Mouse (Mus musculus): ENCODE results near the gene Chrm5. TPM values are rescaled to one million over a fixed set of nuclear protein-coding genes. Genes with fewer than 3 reads are reported as not detected.

Chrm5 gene
- total RNA-seq (2021) = 1 to 10 TPM; 6.8 to 7.5 TPM
- long read RNA-seq, partial matches to known transcripts = 0 of 1 reads
- long read RNA-seq, other reads (novel, unspliced or antisense) = 1 of 1 reads

DNA sequence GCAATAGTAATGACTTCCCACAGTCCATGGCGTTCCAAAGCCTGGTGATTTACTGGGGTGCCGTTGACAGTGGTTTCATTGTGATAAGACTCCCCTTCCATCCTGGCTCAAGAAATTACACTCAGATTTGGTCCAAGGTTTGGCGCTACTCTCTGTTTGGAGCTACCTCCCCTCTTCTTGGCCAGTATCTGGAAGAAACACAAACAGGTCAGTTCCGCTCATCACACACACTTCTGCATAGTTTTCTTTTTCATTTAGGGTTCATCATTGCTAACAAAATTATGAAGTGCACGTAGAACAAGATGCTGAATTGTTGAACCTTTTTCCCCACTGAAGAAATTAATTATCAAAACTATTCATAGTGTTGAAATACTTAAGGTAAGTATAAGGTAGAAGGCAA lies at the start of gene Chrm5:
TSS of gene Chrm5 (minus strand) at position 101 of the 400 bp plus-strand sequence.
- no peak for DNase-seq (ENCODE audit: low spot score in 2 of 2)

DNA sequence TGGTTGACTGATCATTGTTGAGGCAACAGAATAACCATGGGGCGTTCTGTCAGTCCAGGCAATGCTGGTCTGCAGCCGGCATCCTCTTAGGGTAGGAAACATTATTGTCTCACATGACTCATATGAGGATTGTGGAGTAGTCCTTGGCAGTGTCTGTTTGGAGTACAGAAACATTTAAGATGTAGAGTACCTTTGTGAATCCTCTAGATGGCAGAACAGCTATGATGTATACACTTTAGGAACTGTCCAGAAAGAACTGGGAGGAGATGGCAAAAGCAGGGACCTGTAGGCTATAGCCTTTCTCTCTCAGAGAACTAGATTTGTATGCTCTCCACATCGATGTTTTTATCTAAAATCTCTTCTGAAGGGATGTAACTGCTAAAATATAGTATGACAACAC lies 46.4 kb upstream of the Chrm5 start:
- no peak for DNase-seq (ENCODE audit: low spot score in 2 of 2)

DNA sequence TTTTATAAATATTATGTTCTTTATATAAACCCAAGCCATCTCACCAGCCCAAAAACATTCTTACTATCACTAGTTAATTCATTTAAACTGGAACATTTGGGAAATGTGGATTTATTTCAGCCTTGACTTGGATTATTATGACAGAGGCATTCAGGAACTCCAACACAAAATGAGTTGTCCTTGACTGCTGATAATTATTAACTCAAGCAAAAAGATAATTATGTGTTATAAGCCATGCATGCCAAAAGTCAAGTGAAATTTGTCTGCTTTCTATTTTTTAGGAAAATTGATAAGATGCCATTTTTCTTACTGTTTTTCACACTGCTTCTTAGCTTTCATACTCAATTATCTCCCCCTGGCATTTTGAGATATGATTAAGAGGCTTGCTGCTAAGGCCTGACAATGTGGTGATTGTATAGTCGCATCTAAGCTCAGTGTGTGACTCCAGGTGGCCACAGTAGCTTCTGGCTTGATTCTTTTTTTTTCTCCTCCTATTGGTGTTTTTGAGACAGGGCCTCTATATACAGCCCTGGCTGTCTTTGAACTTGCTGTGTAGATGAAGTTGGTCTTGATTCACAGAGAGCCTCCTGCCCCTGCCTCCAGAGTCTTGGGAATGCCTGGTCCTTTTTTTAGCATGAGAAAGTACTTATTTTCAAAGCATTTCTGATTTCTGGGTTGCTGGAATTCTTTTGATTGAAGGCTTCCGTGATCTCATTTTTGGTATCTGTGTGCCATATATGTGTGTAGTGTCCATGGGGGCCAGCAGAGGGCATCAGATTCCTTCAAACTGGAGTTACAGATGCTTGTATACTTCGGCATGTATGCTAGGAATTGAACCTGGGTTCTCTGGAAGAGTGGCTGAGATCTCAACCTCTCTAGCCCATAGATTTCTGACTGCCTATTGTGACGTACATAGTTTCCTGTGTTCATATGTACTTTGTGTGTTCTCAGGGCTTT lies 40.2 kb upstream of the Chrm5 start:
- no peak for DNase-seq (ENCODE audit: low spot score in 2 of 2)

DNA sequence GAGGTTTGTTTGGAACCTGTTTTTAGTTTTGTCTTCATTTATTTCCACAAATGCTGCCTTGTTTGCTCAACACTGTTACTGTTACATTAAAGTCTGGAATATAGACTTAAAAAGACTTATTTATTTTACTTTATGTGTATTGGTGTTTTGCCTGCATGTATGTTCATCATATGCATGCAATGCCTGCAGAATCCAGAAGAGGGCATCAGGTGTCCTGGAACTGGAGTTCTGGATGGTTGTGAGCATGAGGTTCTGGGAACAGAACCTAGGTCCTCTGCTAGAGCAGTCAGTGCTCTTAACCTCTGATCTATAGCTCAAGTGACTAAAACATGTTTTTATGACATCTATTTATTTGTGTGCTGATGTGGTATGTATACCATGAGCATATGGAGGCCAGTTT lies 38.0 kb upstream of the Chrm5 start:
- DNase-seq (ENCODE audit: low spot score in 2 of 2) = no peak

DNA sequence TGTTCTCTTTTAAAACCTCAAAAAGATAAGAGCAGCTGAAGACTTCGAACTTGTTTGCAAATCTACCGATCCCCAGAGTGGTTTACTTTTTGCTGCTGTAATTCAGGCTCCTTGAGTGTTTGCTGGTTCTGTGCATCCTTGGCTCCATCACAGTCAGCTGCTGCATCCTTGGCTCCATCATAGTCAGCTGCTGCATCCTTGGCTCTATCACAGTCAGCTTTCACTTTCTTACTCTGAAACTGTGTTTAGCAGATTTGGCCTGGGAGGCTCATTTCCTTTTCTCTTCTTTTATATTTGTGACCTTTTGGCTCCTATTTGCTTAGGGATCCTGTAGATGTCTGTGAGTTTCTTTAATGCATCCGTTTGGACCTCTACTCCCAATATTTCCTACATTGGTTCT lies 36.6 kb upstream of the Chrm5 start:
- no peak for DNase-seq (ENCODE audit: low spot score in 2 of 2)

DNA sequence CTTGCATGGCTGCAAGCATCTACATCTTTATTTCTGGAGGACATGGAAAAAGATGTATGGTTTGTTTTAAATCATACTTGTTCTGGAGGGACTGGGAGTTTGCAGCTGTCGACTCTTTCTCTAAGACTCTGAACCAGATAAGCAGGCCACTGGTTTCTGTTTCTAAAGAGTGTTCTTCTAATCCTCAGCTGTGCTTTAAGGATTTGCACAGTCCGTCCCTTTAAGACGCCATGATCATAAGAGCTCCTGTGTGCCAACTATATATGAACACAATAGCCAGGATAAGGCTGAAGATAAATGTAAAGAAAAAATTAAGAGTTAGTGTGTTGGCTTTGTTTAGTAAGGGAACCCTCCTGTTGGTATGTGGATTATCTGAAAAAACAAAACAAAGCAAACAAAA lies 36.2 kb upstream of the Chrm5 start:
- DNase-seq (ENCODE audit: low spot score in 2 of 2) = no peak

DNA sequence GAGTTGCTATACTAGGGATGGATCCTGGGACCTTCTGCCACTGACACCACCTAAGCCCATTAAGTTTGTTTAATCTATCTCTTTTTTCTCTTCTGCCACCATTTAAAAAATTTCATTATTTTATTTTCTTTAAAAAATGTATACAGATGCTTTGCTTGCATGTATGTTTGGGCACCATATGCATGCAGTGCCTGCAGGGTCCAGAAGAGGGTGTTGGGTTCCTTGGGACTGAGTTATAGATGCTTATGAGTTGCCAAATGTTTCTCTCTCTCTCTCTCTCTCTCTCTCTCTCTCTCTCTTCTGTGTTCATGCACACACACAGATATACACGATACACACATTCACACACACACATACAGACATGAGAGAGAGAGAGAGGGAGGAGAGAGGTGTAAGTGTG lies 32.5 kb upstream of the Chrm5 start:
- DNase-seq (ENCODE audit: low spot score in 2 of 2) = no peak

DNA sequence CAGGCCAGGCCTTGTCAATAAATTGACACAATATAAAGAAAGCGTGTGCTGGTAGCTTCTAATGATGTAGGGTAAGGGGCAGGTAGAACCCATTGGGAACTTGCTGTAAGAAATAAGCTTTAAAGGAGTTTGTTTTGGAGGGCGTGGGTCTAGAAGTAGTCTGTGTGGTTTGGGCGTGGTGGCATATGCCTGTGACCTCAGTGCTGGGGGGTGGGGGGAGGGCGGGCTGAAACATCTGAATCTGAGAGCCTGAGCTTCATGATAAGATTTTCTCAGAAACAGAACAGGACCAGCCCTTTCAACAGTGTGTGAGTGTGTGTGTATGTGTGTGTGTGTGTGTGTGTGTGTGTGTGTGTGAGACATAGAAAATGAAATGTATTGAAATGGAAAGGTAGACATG lies 29.6 kb upstream of the Chrm5 start:
- no peak for DNase-seq (ENCODE audit: low spot score in 2 of 2)

DNA sequence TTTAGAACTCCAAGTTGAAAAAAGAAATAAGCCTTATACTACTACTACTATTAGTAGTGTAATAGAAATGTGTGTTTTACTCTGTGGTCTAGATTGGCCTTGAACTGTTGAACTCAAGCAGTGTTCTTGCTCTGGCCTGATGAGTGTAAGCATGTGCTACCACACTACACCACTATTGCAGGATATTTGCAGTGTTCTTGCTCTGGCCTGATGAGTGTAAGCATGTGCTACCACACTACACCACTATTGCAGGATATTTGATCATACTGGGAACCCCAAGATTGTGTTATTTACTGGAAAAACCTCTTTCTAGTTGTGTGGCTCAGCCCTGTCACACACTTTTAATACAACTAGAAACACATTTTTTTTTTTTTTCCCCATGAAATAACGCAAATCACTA lies 26.9 kb upstream of the Chrm5 start:
- DNase-seq (ENCODE audit: low spot score in 2 of 2) = no peak

DNA sequence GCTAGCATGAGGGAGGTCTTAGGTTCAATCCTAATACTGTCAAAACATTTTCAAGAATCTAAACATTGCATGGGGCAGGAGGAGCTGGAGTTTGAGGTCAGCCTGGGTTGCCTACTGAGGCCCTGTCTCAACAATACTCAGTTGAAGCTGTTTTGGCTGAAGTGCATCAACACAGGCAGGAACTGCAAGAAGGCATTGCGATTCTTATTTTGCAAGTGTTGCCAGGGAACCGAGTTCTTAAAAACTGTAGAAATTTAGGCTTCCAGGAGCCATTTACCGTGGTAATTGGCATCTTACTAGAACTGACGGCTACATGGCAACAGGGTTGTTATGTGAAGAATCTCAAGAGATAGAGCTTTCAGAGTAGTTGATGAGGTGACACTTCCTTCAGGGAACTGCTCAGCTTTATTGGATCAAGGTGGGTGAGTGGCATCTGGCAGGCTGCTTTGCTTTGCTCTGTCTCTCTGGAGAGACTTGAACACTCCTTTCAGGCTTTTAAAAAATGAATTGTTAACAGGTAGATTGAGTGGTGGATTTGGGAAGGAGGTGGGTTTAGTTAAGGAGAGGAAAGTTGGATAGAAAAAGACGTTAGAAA lies 26.4 kb upstream of the Chrm5 start:
- no peak for DNase-seq (ENCODE audit: low spot score in 2 of 2)

DNA sequence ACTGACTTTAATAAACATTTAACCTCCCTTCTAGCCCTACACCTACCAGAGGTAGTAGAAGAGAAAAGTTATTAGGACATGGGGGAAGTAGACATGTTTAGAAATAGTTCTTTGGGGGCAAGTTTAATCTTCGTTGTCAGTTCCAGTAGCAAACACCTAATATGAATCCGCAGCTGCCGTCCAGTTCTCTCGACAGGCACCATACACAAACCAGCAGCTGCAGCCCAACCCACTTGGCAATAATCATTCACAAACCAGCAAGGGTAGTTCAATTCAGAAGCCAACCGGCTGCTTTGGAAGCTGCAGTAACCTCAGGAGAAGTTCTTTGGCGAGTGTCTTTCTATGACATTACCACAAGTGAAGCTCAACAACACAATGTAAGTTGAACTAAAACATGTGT lies 23.4 kb upstream of the Chrm5 start:
- no peak for DNase-seq (ENCODE audit: low spot score in 2 of 2)

DNA sequence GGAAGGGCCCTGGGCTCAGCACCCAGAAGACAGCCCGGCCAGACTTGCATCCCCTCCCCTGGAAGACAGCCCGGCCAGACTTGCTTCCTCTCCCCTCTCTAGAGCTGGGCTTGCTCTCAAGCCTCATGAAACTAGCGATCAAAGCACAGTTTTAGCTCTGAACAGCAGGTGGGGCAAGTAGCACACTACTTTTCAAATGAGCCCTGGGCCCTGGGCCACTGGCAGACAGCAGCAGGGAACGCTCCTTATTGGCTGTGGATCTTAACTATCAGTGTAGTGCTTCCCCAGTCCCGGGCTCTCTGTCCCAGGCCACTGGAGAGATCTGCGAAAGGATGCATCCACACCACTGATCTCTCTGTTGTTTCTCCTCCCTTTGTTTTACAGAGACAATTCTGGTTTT lies 20.6 kb upstream of the Chrm5 start:
- peak; percentile 67 to 91 for DNase-seq (ENCODE audit: low spot score in 2 of 2)

DNA sequence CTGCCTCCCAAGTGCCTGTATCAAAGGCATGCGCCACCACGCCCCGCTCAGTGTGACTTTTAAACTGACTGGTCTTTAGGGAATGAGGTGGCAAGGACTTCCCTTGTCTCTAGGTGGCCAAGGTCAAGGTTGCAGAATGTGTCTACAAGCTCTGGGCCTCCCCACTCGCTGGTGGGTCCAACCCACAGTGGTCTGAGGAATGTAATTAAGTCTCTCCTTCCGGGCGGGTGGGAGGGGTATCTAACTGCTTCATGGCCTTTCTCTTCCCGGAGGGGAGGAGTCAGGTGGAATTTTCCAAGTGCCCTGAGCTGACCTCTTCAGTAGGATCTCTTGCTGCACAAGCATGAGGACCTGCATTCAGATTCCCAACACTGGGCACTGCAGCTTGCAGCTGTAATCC lies 17.3 kb upstream of the Chrm5 start:
- no peak for DNase-seq (ENCODE audit: low spot score in 2 of 2)

DNA sequence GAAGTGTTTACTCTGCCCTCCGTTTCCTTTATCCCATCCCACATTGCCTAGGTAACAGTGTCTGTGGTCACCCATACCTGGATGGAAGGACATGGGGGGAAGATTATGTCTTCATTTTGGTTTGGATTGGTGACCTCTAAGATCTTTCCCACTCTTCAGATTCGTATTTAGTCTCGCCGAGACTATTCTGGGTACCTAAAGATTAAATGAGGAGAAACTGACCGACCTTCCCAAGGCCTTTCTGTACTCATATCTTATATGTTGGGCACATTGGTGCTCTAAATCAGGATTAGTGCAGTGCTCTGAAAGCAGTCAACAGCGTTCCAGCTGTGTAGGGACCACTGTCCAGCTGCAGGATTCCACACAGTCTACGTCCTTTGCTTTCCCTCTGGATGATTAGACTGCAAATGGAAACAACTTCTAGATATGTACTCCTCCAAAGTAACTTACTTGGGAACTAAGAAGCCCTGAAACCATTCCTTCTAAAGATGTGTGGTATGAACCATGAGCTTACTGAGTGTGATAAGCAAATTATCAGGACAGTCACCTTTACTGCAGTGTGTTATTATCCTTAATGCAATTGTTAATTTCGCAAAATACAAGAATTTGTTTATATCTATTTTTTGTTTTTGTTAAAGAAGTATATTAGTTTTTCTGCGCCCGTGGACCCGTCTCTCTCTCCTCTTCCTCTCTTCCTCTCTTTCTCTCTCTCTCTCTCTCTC lies 13.1 kb upstream of the Chrm5 start:
- DNase-seq (ENCODE audit: low spot score in 2 of 2) = no peak

DNA sequence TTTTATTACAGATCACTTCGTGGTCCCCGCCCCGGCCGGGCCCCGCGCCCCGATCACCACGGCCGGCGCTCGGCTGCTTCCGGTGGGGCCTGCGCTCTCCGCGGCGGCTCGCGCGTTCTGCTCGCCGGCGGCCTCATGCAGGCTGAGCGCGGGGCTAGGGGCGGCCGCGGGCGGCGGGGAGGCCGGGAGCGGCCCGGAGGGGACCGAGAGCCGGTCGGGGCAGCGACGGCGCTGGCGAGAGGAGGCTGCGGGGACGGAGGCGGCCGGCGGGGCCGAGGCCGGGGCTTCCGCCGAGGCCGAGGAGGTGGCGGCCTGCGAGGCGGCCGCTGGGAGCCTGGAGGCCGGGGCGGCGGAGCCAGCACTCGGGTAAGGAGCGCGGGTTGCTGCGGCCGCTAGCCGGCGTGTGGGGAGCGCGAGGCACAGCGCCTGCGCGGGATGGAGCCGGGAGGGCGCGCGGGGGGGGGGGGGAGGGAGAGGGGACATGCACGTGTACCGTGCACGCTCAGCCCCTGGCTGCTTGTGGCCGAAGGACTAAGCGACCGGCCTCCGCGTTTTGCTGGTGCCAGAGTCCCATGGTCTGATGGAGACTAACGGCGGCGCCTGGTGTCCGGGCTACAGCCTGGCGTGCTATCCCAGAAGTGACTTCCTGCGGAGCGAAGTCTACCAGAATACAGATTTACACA lies 12.4 kb upstream of the Chrm5 start, which contains the start of gene Aven:
TSS of gene Aven (plus strand) at position 109 of the 683 bp plus-strand sequence.
- peak; percentile 75 to 82 for DNase-seq (ENCODE audit: low spot score in 2 of 2)

DNA sequence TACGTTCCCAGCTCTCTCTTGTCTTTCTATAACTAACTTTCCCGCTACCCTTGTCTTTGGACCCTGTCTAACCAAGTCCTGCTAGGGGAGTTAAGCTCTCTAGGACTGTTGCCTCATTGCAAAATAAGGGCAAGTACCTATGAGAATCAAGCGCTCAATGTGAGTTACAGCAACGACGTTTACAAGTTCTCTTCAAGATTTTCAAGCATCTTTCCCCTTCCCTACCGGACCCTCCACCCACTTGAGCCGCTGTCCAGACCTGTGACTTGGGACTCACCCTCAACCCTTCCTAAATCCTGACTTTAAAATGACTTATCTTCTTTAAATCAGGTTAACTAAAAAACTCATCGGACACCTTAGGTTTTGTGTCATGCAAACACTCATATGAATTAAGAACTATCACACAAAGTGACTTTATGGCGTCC lies 11.9 kb upstream of the Chrm5 start:
- no peak for DNase-seq (ENCODE audit: low spot score in 2 of 2)

DNA sequence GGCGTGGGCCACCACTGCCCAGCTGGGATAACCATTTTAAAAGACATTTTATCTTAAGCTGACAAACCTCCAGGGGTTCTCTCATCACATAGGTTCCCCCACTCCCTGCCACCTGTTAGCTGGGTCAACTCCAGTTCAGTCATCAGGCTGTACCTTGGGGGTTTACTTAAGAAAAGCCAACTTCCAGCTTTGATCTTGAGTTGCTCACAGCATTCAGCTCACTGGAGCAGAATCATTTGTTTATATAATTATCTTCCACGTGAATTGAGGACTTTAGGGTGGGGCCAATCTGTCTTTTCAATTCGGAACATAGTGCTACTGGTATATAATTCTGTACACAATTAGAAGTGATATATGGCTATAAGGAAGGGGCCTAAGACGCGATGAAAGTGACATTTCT lies 11.1 kb upstream of the Chrm5 start:
- no peak for DNase-seq (ENCODE audit: low spot score in 2 of 2)

DNA sequence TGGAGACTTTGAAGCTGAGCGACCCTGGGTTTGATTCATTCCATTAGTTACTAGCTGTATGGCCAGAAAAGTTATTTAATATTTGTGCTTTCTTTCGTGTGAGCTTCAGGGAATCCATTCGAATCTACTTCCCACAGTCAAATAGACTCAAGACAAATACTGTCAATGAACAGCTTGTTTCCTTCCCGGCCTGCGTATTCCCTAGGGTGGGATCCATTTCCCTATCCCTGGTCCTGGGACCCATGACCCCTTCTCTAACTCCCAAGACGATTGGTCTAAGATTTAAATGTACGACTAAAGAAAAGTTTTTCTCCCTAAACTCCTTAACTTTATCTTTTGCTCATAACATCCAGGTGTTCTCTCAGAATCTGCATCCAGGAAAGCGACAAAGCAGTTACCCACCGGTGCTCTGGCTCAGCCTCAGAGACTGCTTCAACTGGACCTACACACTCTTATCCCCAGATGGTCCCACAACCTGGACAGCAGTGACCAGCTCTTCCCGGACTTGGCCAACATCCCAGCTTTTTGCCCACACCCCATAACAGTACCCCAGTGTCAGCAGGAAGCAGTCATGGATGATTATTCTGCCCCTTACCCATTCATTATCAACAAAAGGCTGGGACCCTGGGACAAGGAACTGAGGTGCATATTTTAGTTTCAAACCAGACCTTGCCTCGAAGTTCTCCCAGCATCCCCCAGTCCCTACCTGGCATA lies 10.1 kb upstream of the Chrm5 start:
- DNase-seq (ENCODE audit: low spot score in 2 of 2) = no peak

DNA sequence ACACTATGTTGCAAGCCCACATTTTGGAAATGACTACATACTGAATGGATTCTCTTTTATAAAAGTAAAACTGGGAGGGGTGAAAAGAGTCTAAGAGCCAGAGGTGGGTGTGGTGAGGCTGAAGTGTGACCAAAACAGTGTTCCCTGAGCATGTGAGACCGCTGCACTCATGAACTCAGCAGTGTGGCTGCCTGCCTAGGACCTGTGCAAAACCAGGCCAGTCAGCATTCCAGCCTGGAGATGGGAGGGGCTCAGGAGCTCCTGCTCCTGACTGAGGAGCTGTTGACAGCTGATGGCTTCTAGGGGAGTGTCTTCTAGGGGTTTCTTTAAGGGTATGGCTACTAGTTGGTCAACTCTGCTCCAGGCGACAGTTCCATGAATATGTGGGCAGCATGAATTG lies 4.3 kb upstream of the Chrm5 start:
- DNase-seq (ENCODE audit: low spot score in 2 of 2) = no peak

DNA sequence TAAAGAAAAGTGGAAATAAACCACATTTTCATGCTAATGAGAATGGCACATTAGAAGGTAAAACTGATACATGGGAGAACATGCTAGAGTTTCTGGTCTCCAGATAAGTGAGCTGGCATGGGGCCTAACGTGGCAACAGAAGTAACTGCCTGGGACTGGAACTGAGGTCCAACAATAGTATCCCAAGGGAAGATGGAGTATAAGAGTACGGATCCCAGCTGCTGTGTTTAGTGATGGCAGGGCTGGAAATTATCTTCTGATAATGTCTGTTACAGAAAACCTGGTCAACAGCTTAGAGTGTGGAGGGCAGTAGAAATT lies 2.7 kb upstream of the Chrm5 start:
- DNase-seq (ENCODE audit: low spot score in 2 of 2) = no peak

All from layer of hippocampus, adult 18-20 months (tissue).